24 mouse cellular contexts compared by ENCODE assay signal in the genomic region with DNA sequence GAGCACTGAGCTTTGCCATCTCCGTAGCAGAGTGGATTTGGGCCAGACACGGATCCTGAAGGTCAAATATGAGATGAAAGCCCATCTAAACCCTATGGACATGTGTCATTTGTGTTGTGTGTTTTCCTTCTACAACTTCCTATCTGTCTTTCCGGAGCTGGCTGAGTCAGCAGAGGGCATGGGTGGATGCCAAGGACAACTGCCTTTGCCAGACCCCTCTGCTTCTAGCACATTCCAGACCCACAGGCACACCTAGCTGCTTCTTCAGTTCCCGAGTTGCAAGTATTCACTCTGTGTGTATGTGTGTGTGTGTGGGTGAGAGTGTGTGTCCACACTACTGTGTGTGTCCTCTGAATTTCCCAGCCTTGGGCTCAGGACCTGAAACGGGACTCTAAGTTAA.
DNase-seq lines count a peak whose midpoint lies in the region; ATAC-seq and TF ChIP-seq lines count a peak whose summit lies in the region.
"Had no signal": no experiment of that assay in that cellular context is flagged by ENCODE, and none has a peak within 500 bp of the region (broad histone marks: within the 10 kb centered on the region; RNA-seq: fewer than 3 reads in every experiment).

No protein-coding gene starts in this region.

- peak; percentile 55 to 72 for DNase-seq in adrenal gland, adult (ENCODE audit: inconsistent age in 2 of 2, low spot score in 1 of 2)
- DNase-seq in adrenal gland, adult 18-20 months (ENCODE audit: low spot score in 2 of 2) = no peak
- peak; percentile 29 for DNase-seq in gastrocnemius, adult 2 months
- DNase-seq in gastrocnemius, adult 18-20 months (ENCODE audit: low spot score) = no peak
- DNase-seq in heart, postnatal 10 days = peak; percentile 55 to 60
- DNase-seq in adrenal gland, postnatal 14 days = peak; percentile 62
- DNase-seq: embryo, embryonic 11 days; kidney, adult 9 months; kidney, postnatal 25 days; liver; lung, postnatal 10 days; midbrain, embryonic 14.5 days; thymus, adult 18-20 months; thymus, postnatal 36 days had no signal

- no peak overlapping the region for H3K9ac ChIP-seq in heart, embryonic 11.5 days (ENCODE audit: low read depth, low read length)
- H3K9ac ChIP-seq: embryonic facial prominence, embryonic 13.5 days; forebrain, embryonic 12.5 days had no signal

- 77% methylated on average over 5 of the region's 5 CpGs for WGBS in heart, embryonic 11.5 days (ENCODE audit: insufficient replicate concordance)

- no peak for TF ChIP-seq CTCF in gastrocnemius, adult 2 months (IDR thresholded peaks at IDR 0.05)

- ATAC-seq in heart, embryonic 11.5 days (replicated peaks; ENCODE audit: insufficient number of reproducible peaks, low FRiP score, low TSS enrichment) = no peak
- ATAC-seq: activated CD4-positive, CD25-positive, alpha-beta regulatory T cell, adult 4 months; hindbrain, embryonic 16.5 days; intestine, embryonic 16.5 days had no signal

- H3K27me3 ChIP-seq in heart, embryonic 11.5 days (ENCODE audit: control insufficient read depth, insufficient read depth, low read length) = no peaks in the 10 kb centered on the region
- H3K27me3 ChIP-seq: embryonic facial prominence, embryonic 13.5 days; forebrain, embryonic 12.5 days had no signal

- H3K36me3 ChIP-seq in heart, embryonic 11.5 days (ENCODE audit: control insufficient read depth, insufficient read depth, low read length) = no peaks in the 10 kb centered on the region
- H3K36me3 ChIP-seq: embryonic facial prominence, embryonic 13.5 days; forebrain, embryonic 12.5 days; hindbrain, embryonic 10.5 days; limb, embryonic 10.5 days had no signal

- H3K4me2 ChIP-seq in heart, embryonic 11.5 days = no peak overlapping the region
- H3K4me2 ChIP-seq: embryonic facial prominence, embryonic 13.5 days; forebrain, embryonic 12.5 days had no signal

- H3K4me1 ChIP-seq in heart, embryonic 11.5 days (ENCODE audit: control insufficient read depth, insufficient read depth, low read length) = peaks cover 3% of the 10 kb centered on the region; the same call in 1 of the 2 replicates
- H3K4me1 ChIP-seq: embryonic facial prominence, embryonic 13.5 days; hindbrain, embryonic 10.5 days; limb, embryonic 10.5 days had no signal

- no peaks in the 10 kb centered on the region for H3K9me3 ChIP-seq in heart, embryonic 11.5 days (replicated peaks; ENCODE audit: control insufficient read depth, low read length)
- H3K9me3 ChIP-seq: embryonic facial prominence, embryonic 13.5 days; forebrain, embryonic 12.5 days; hindbrain, embryonic 10.5 days; limb, embryonic 10.5 days had no signal

- H3K4me3 ChIP-seq in gastrocnemius, adult 2 months = no peak overlapping the region
- H3K4me3 ChIP-seq in heart, embryonic 11.5 days (ENCODE audit: low read depth, low read length) = no peak overlapping the region
- H3K4me3 ChIP-seq: embryonic facial prominence, embryonic 13.5 days; erythroblast, embryonic 14.5 days; forebrain, embryonic 12.5 days; hindbrain, embryonic 10.5 days; layer of hippocampus, adult 2 months; limb, embryonic 10.5 days had no signal

- no peak overlapping the region for H3K27ac ChIP-seq in gastrocnemius, adult 2 months
- H3K27ac ChIP-seq in heart, embryonic 11.5 days (ENCODE audit: low read depth, low read length) = no peak overlapping the region
- H3K27ac ChIP-seq: embryonic facial prominence, embryonic 13.5 days; forebrain, embryonic 12.5 days; hindbrain, embryonic 10.5 days; limb, embryonic 10.5 days had no signal

- intact Hi-C loops in gastrocnemius, adult 2 months (cut with DNase I) = no loop called here
- intact Hi-C loops in heart, postnatal 10 days (cut with DNase I) = no loop called here

Comparison
In these comparisons a context has a peak if more than half of its experiments do, and no peak if none do; other contexts are left out.
1. DNase-seq: peak in adrenal gland, adult (2 of 2), gastrocnemius, adult 2 months (single experiment), heart, postnatal 10 days (2 of 2) and adrenal gland, postnatal 14 days (single experiment); none in adrenal gland, adult 18-20 months (0 of 2) and gastrocnemius, adult 18-20 months (single experiment).